Mouse (Mus musculus) midbrain, postnatal 0 days (tissue): ENCODE data around the gene Hoxd12. TPM values are rescaled to one million over a fixed set of nuclear protein-coding genes. Genes with fewer than 3 reads are reported as not detected.

Source experiments
- ATAC-seq: fragments of 200-750 bp; cut with Nextera tagmentation; 2 replicates; pipeline ENCODE4 v1.8.0; 2017; ENCODE audit warnings: moderate number of reproducible peaks, mild to moderate bottlenecking, moderate TSS enrichment, moderate library complexity; ENCODE audit not compliant: low FRiP score
- DNase-seq: peaks from one replicate; pipeline ENCODE4 v3.0.0-alpha.2; 2015; ENCODE audit warnings: low spot score
- H3K27ac ChIP-seq: fragments of 300-500 bp; sonication (generic); 2 replicates; pipeline ENCODE4 v1.5.1; 2014; ENCODE audit warnings: low read depth, mild to moderate bottlenecking, low read length, mixed read lengths
- H3K27me3 ChIP-seq: fragments of 300-500 bp; sonication (generic); 2 replicates; pipeline ENCODE4 v1.6.1; 2014; ENCODE audit warnings: low read length, control low read depth, mixed read lengths; ENCODE audit not compliant: insufficient read depth
- H3K36me3 ChIP-seq: fragments of 300-500 bp; sonication (generic); 2 replicates; pipeline ENCODE4 v1.6.1; 2014; ENCODE audit warnings: low read length, control low read depth, mixed read lengths; ENCODE audit not compliant: insufficient read depth
- H3K4me1 ChIP-seq: fragments of 300-500 bp; sonication (generic); 2 replicates; pipeline ENCODE4 v1.6.1; 2014; ENCODE audit warnings: mild to moderate bottlenecking, control low read depth, antibody characterized with exemption, low read length, mixed read lengths; ENCODE audit not compliant: insufficient read depth
- H3K4me2 ChIP-seq: fragments of 300-500 bp; sonication (generic); 2 replicates; pipeline ENCODE4 v1.6.1; 2014; ENCODE audit warnings: low read depth, mild to moderate bottlenecking, low read length, mixed read lengths; ENCODE audit not compliant: poor library complexity, severe bottlenecking
- H3K4me3 ChIP-seq: fragments of 300-500 bp; sonication (generic); 2 replicates; pipeline ENCODE4 v1.5.1; 2014; ENCODE audit warnings: low read depth, mild to moderate bottlenecking, low read length, moderate library complexity
- H3K9ac ChIP-seq: fragments of 300-500 bp; sonication (generic); replicated peaks from 2 replicates; pipeline ENCODE4 v1.6.1; 2014; ENCODE audit warnings: mild to moderate bottlenecking, low read length, moderate library complexity, mixed read lengths; ENCODE audit not compliant: poor library complexity, severe bottlenecking
- H3K9me3 ChIP-seq: fragments of 300-500 bp; sonication (generic); 2 replicates; pipeline ENCODE4 v1.6.1; 2016; ENCODE audit warnings: low read length, control low read depth
- CTCF ChIP-seq: IDR thresholded peaks from 2 replicates; pipeline ENCODE4 v1.5.1; 2016; ENCODE audit warnings: antibody characterized with exemption, mild to moderate bottlenecking
- WGBS: fragments of 180-500 bp; shearing (Covaris S2); extraction: QIAGEN DNeasy Blood & Tissue Kit; methylation state at CpG from one replicate; pipeline ENCODE4 v1.1.7; 2014; 5-methylcytosine and 5-hydroxymethylcytosine counted together
- polyA plus RNA-seq: library from polyadenylated mRNA; unstranded; fragments of >200 nt; fragmentation: Nextera tagmentation; extraction: Ambion mirVana; gene quantifications from 2 replicates; pipeline ENCODE4 v1.2.1, GENCODE M21; 2015
- total RNA-seq: library from RNA; depleted of rRNA; stranded (reverse); fragments of >200 nt; gene quantifications from 2 replicates; pipeline ENCODE4 v1.2.3, GENCODE M21; 2014

Hoxd12 gene
- total and polyA plus RNA-seq, 2 experiments from 2014 or later, result not detected

- Histone ChIP-seq H3K4me3 (no peak overlapping the region), H3K36me3 (no peaks in the 10 kb centered on the region), H3K4me2 (no peak overlapping the region), H3K9me3 (no peaks in the 10 kb centered on the region), H3K27ac (no peak overlapping the region), H3K27me3 (peaks cover 68% of the 10 kb centered on the region), H3K4me1 (no peaks in the 10 kb centered on the region), H3K9ac (no peak overlapping the region)
- no peak for DNase-seq
- 12% methylated on average over 17 of the region's 17 CpGs for WGBS
- no peak for TF ChIP-seq CTCF
- no peak for ATAC-seq
These were observed 20.9 kb upstream of the Hoxd12 start for GRCm38 (mm10) chr2:74653781-74654535.

- Histone ChIP-seq H3K4me3 (no peak overlapping the region), H3K4me2 (no peak overlapping the region), H3K36me3 (no peaks in the 10 kb centered on the region), H3K4me1 (no peaks in the 10 kb centered on the region), H3K9ac (no peak overlapping the region), H3K27me3 (peaks cover 65% of the 10 kb centered on the region), H3K9me3 (no peaks in the 10 kb centered on the region), H3K27ac (no peak overlapping the region)
- WGBS, result 5% methylated on average over 14 of the region's 20 CpGs
- ATAC-seq, result no peak
- no peak for DNase-seq
- no peak for TF ChIP-seq CTCF
These were observed 19.9 kb upstream of the Hoxd12 start for GRCm38 (mm10) chr2:74654743-74655419.

GRCm38 (mm10) chr2:74655420-74655781 is 19.4 kb upstream of the Hoxd12 start:
- DNase-seq (no peak), ATAC-seq (no peak)
- H3K36me3 ChIP-seq, result no peaks in the 10 kb centered on the region
- no peak overlapping the region for H3K27ac ChIP-seq
- WGBS, result 3% methylated on average over 6 of the region's 47 CpGs
- no peaks in the 10 kb centered on the region for H3K4me1 ChIP-seq
- H3K9me3 ChIP-seq, result no peaks in the 10 kb centered on the region
- H3K4me3 ChIP-seq, result peak overlapping the region; percentile 32
- peak; percentile 43 for TF ChIP-seq CTCF
- no peak overlapping the region for H3K9ac ChIP-seq
- peaks cover 61% of the 10 kb centered on the region for H3K27me3 ChIP-seq
- peak overlapping the region; percentile 43 for H3K4me2 ChIP-seq

- ATAC-seq, result no peak
- H3K9ac ChIP-seq, result no peak overlapping the region
- no peak overlapping the region for H3K27ac ChIP-seq
These were observed 18.8 kb upstream of the Hoxd12 start for GRCm38 (mm10) chr2:74655821-74656631.

GRCm38 (mm10) chr2:74656632-74657021 is 18.2 kb upstream of the Hoxd12 start:
- DNase-seq, result no peak
- ATAC-seq, result no peak
- Histone ChIP-seq H3K9me3 (no peaks in the 10 kb centered on the region), H3K4me2 (no peak overlapping the region), H3K27ac (no peak overlapping the region), H3K36me3 (no peaks in the 10 kb centered on the region), H3K4me3 (no peak overlapping the region), H3K9ac (no peak overlapping the region), H3K27me3 (peaks cover 61% of the 10 kb centered on the region), H3K4me1 (no peaks in the 10 kb centered on the region)
- no peak for TF ChIP-seq CTCF
- WGBS, result 2% methylated on average over 4 of the region's 4 CpGs

More at GRCm38 (mm10) chr2:74655821-74656631, 18.8 kb upstream of the Hoxd12 start:
- Histone ChIP-seq H3K4me1 (no peaks in the 10 kb centered on the region), H3K4me3 (peak overlapping the region; percentile 32), H3K4me2 (peak overlapping the region; percentile 43), H3K36me3 (no peaks in the 10 kb centered on the region), H3K9me3 (no peaks in the 10 kb centered on the region), H3K27me3 (peaks cover 61% of the 10 kb centered on the region)
- WGBS, result under 1% methylated on average over 54 of the region's 69 CpGs
- TF ChIP-seq CTCF, result no peak
- no peak for DNase-seq
